Mouse (Mus musculus) urinary bladder, postnatal 4 days (tissue): ENCODE measurements around the gene Zfp108.

Experiments
- DNase-seq, 2 experiments: peaks; one replicate each; pipeline ENCODE4 v3.0.0; 2021 to 2022; ENCODE audit warnings: low spot score in 2 of 2

Gene Zfp108

GRCm38 (mm10) chr7:24286090-24286489 lies 31.5 kb downstream of the Zfp108 start:
- DNase-seq: peak in 1 of 2 experiments; percentile 25

GRCm38 (mm10) chr7:24286916-24287315 lies 32.3 kb downstream of the Zfp108 start:
- DNase-seq: peak in 1 of 2 experiments; percentile 20

GRCm38 (mm10) chr7:24287670-24288069 lies 33.1 kb downstream of the Zfp108 start:
- DNase-seq: peak in 1 of 2 experiments; percentile 30

- DNase-seq: no peak
Observed at GRCm38 (mm10) chr7:24288512-24288911, 33.9 kb downstream of the Zfp108 start.

- no peak for DNase-seq
Observed at GRCm38 (mm10) chr7:24290106-24290693, 35.6 kb downstream of the Zfp108 start.

GRCm38 (mm10) chr7:24291387-24292090 lies 36.9 kb downstream of the Zfp108 start:
- peak in 1 of 2 experiments; percentile 55 for DNase-seq

- no peak for DNase-seq
Observed at GRCm38 (mm10) chr7:24293061-24293851, 38.7 kb downstream of the Zfp108 start.

GRCm38 (mm10) chr7:24294763-24295162 lies 40.2 kb downstream of the Zfp108 start:
- no peak for DNase-seq

GRCm38 (mm10) chr7:24295376-24295775 lies 40.8 kb downstream of the Zfp108 start:
- DNase-seq: no peak

GRCm38 (mm10) chr7:24296386-24296785 lies 41.8 kb downstream of the Zfp108 start:
- DNase-seq: no peak

- DNase-seq: no peak
Observed at GRCm38 (mm10) chr7:24297361-24298095, 42.9 kb downstream of the Zfp108 start.

- DNase-seq: no peak
Observed at GRCm38 (mm10) chr7:24298635-24298972, 44.0 kb downstream of the Zfp108 start.

- peak; percentile 73 to 79 for DNase-seq
Observed at GRCm38 (mm10) chr7:24298973-24299708, 44.5 kb downstream of the Zfp108 start.

- no peak for DNase-seq
Observed at GRCm38 (mm10) chr7:24299823-24300481, 45.4 kb downstream of the Zfp108 start.

GRCm38 (mm10) chr7:24300771-24301282 lies 46.2 kb downstream of the Zfp108 start, which contains the start of gene Zfp61:
Gene Zfp61 (minus strand): TSS chr7:24301232.
- DNase-seq: no peak
